Comparison of ENCODE assay signal across 24 mouse cellular contexts in genomic region chr3:83290482-83290881, GRCm38 (mm10).
A peak's percentile ranks its signal among the peaks of the same experiment; 100 is the strongest.
DNase-seq lines count a peak whose midpoint lies in the region; ATAC-seq and TF ChIP-seq lines count a peak whose summit lies in the region.
"Had no signal": no experiment of that assay in that cellular context is flagged by ENCODE, and none has a peak within 500 bp of the region (broad histone marks: within the 10 kb centered on the region; RNA-seq: fewer than 3 reads in every experiment).

No protein-coding gene starts in this region.

- no peak for TF ChIP-seq EP300 in stomach, postnatal 0 days (optimal IDR thresholded peaks at IDR 0.05)

- H3K79me3 ChIP-seq in C2C12 (ENCODE audit: low read depth), result no peaks in the 10 kb centered on the region

- peak; percentile 17 for DNase-seq in adrenal gland, adult 2 months
- DNase-seq in adrenal gland, adult 18-20 months (ENCODE audit: low spot score in 2 of 2), result no peak
- DNase-seq in stomach, postnatal 0 days (ENCODE audit: low spot score), result no peak
- DNase-seq: adrenal gland, postnatal 10 days; adrenal gland, postnatal 36 days; cerebellum, adult 18-20 months; cerebellum, adult 9-10 months; cerebellum, postnatal 14 days; forebrain, postnatal 0 days; gastrocnemius, postnatal 25 days; heart, postnatal 36 days; kidney, adult 18-20 months had no signal

- no peak for TF ChIP-seq POLR2A in myocyte (IDR thresholded peaks at IDR 0.05; ENCODE audit: insufficient read length, low read depth)

- no peak for TF ChIP-seq CTCF in C2C12 (IDR thresholded peaks at IDR 0.05; ENCODE audit: control insufficient read depth, insufficient read depth, insufficient read length)
- no peak for TF ChIP-seq CTCF in stomach, postnatal 0 days (IDR thresholded peaks at IDR 0.05; ENCODE audit: low read depth)

- H3K9ac ChIP-seq in stomach, postnatal 0 days (ENCODE audit: low read length), result no peak overlapping the region
- no peak overlapping the region for H3K9ac ChIP-seq in hindbrain, embryonic 13.5 days
- H3K9ac ChIP-seq: embryonic facial prominence, embryonic 12.5 days; embryonic facial prominence, embryonic 15.5 days; forebrain, postnatal 0 days; hindbrain, embryonic 14.5 days had no signal

- ATAC-seq in stomach, postnatal 0 days (ENCODE audit: low FRiP score, low TSS enrichment), result no peak
- no peak for ATAC-seq in hindbrain, embryonic 13.5 days (ENCODE audit: low FRiP score)
- ATAC-seq: forebrain, embryonic 14.5 days; forebrain, postnatal 0 days; hindbrain, postnatal 0 days; inflammation-experienced regulatory T-cells, adult 6 months; Patski had no signal

- no peaks in the 10 kb centered on the region for H3K27me3 ChIP-seq in C2C12 (ENCODE audit: control insufficient read depth, insufficient read depth, insufficient read length)
- no peaks in the 10 kb centered on the region for H3K27me3 ChIP-seq in myocyte (ENCODE audit: control insufficient read depth, insufficient read depth, insufficient read length)
- H3K27me3 ChIP-seq in stomach, postnatal 0 days (ENCODE audit: control insufficient read depth, insufficient read depth, low read length), result no peaks in the 10 kb centered on the region
- H3K27me3 ChIP-seq in hindbrain, embryonic 13.5 days, result no peaks in the 10 kb centered on the region
- H3K27me3 ChIP-seq: embryonic facial prominence, embryonic 12.5 days; embryonic facial prominence, embryonic 15.5 days had no signal

- H3K79me2 ChIP-seq in C2C12 (ENCODE audit: control insufficient read depth, insufficient read depth), result no peaks in the 10 kb centered on the region
- H3K79me2 ChIP-seq in myocyte (ENCODE audit: control insufficient read depth, insufficient read depth), result no peaks in the 10 kb centered on the region

- no peaks in the 10 kb centered on the region for H3K4me1 ChIP-seq in stomach, postnatal 0 days (replicated peaks; ENCODE audit: control insufficient read depth, insufficient read depth)
- H3K4me1 ChIP-seq in hindbrain, embryonic 13.5 days (replicated peaks), result no peaks in the 10 kb centered on the region

- no peaks in the 10 kb centered on the region for H3K9me3 ChIP-seq in stomach, postnatal 0 days (ENCODE audit: control insufficient read depth, low read length)
- H3K9me3 ChIP-seq in hindbrain, embryonic 13.5 days, result no peaks in the 10 kb centered on the region
- H3K9me3 ChIP-seq: embryonic facial prominence, embryonic 12.5 days; embryonic facial prominence, embryonic 15.5 days; hindbrain, embryonic 10.5 days had no signal

- H3K4me3 ChIP-seq in C2C12 (ENCODE audit: insufficient read depth, poor library complexity, severe bottlenecking), result no peak overlapping the region
- H3K4me3 ChIP-seq in myocyte, result no peak overlapping the region
- no peak overlapping the region for H3K4me3 ChIP-seq in stomach, postnatal 0 days (ENCODE audit: low read depth, low read length)
- H3K4me3 ChIP-seq in hindbrain, embryonic 13.5 days, result no peak overlapping the region
- H3K4me3 ChIP-seq: embryonic facial prominence, embryonic 12.5 days; embryonic facial prominence, embryonic 15.5 days; hindbrain, embryonic 10.5 days had no signal

- H3ac ChIP-seq in C2C12 (ENCODE audit: control insufficient read depth, insufficient read length, low read depth), result no peak overlapping the region
- H3ac ChIP-seq in myocyte (ENCODE audit: control insufficient read depth, insufficient read length), result no peak overlapping the region

- H3K27ac ChIP-seq in stomach, postnatal 0 days (replicated peaks), result no peak overlapping the region
- no peak overlapping the region for H3K27ac ChIP-seq in hindbrain, embryonic 13.5 days
- H3K27ac ChIP-seq: embryonic facial prominence, embryonic 12.5 days; embryonic facial prominence, embryonic 15.5 days; hindbrain, embryonic 10.5 days; hindbrain, embryonic 14.5 days; hindbrain, postnatal 0 days had no signal

- no peak overlapping the region for H3K4me2 ChIP-seq in myocyte (ENCODE audit: low read depth)
- no peak overlapping the region for H3K4me2 ChIP-seq in stomach, postnatal 0 days (replicated peaks; ENCODE audit: low read depth)
- no peak overlapping the region for H3K4me2 ChIP-seq in hindbrain, embryonic 13.5 days
- H3K4me2 ChIP-seq: embryonic facial prominence, embryonic 12.5 days; embryonic facial prominence, embryonic 15.5 days; heart, embryonic 11.5 days; hindbrain, embryonic 14.5 days had no signal

- H3K36me3 ChIP-seq in C2C12 (ENCODE audit: control insufficient read depth, insufficient read depth), result no peaks in the 10 kb centered on the region
- no peaks in the 10 kb centered on the region for H3K36me3 ChIP-seq in myocyte (ENCODE audit: control insufficient read depth, insufficient read depth)
- H3K36me3 ChIP-seq in stomach, postnatal 0 days (ENCODE audit: control insufficient read depth, insufficient read depth, low read length), result no peaks in the 10 kb centered on the region
- no peaks in the 10 kb centered on the region for H3K36me3 ChIP-seq in hindbrain, embryonic 13.5 days
- H3K36me3 ChIP-seq: embryonic facial prominence, embryonic 12.5 days; embryonic facial prominence, embryonic 15.5 days; hindbrain, embryonic 10.5 days had no signal

TF ChIP-seq in C2C12, 6 proteins besides CTCF, POLR2A, EP300 and RAD21:
- TF ChIP-seq MYOD1 (IDR thresholded peaks at IDR 0.05; ENCODE audit: control insufficient read depth, insufficient read length, low read depth), result peak; percentile 16
- no peak for TF ChIP-seq MAX (IDR thresholded peaks at IDR 0.05)

TF ChIP-seq in myocyte, 11 proteins besides CTCF, POLR2A, EP300 and RAD21:
- TF ChIP-seq TCF3 (IDR thresholded peaks at IDR 0.05; ENCODE audit: insufficient read length, low read depth) (no peak), SRF (IDR thresholded peaks at IDR 0.05; ENCODE audit: control insufficient read depth, insufficient read length, low read depth) (no peak), USF1 (IDR thresholded peaks at IDR 0.05; ENCODE audit: low read depth) (no peak), MYOG (IDR thresholded peaks at IDR 0.05; ENCODE audit: control insufficient read depth in 1 of 3, insufficient read depth in 1 of 3, insufficient read length in 2 of 3, low read depth in 2 of 3) (peak in 2 of 3 experiments; percentile 4 to 58), MAX (IDR thresholded peaks at IDR 0.05; ENCODE audit: low read depth) (no peak), POLR2AphosphoS2 (IDR thresholded peaks at IDR 0.05; ENCODE audit: insufficient read length, low read depth) (no peak), TCF12 (IDR thresholded peaks at IDR 0.05; ENCODE audit: insufficient read depth, poor library complexity, severe bottlenecking) (no peak), MYOD1 (IDR thresholded peaks at IDR 0.05; ENCODE audit: control insufficient read depth in 1 of 3, insufficient read length in 2 of 3, low read depth in 2 of 3) (peak; percentile 31 to 70 (median 47)), REST (IDR thresholded peaks at IDR 0.05; ENCODE audit: insufficient read depth, insufficient read length) (no peak), E2F4 (IDR thresholded peaks at IDR 0.05; ENCODE audit: insufficient read depth) (no peak), CEBPB (IDR thresholded peaks at IDR 0.05; ENCODE audit: insufficient read depth, poor library complexity, severe bottlenecking) (peak; percentile 60; the same call in 1 of the 2 replicates)
